Mouse (Mus musculus) brown adipose tissue, adult 24 weeks (tissue): ENCODE measurements at regions not wholly inside any gene's neighbourhood (a gene's known extent, or its start where the extent isn't known, plus 50 kb on each side); places are given as distances from the start of the nearest gene placed in this dataset.

Source experiments
- H3K27ac ChIP-seq: fragments of 200-500 bp; replicated peaks from 2 replicates; pipeline ENCODE4 v1.5.1; 2012; ENCODE audit warnings: low read depth, mild to moderate bottlenecking, low read length
- H3K4me1 ChIP-seq: fragments of 200-500 bp; 2 replicates; pipeline ENCODE4 v1.6.1; 2012; ENCODE audit warnings: low read length, mixed read lengths; ENCODE audit not compliant: control insufficient read depth, insufficient read depth, insufficient read length
- H3K4me3 ChIP-seq: fragments of 200-500 bp; 2 replicates; pipeline ENCODE4 v1.5.1; 2012; ENCODE audit warnings: low read depth, mild to moderate bottlenecking, low read length, moderate library complexity; ENCODE audit not compliant: insufficient read depth

GRCm38 (mm10) chr5:64475736-64476519 is 319.8 kb downstream of the Tbc1d1 start:
- Histone ChIP-seq H3K4me3 (no peak overlapping the region), H3K27ac (no peak overlapping the region), H3K4me1 (peaks cover 4% of the 10 kb centered on the region)

GRCm38 (mm10) chr5:64476641-64477369 is 320.7 kb downstream of the Tbc1d1 start:
- H3K4me3 ChIP-seq: no peak overlapping the region
- H3K4me1 ChIP-seq: peaks cover 4% of the 10 kb centered on the region

DNA sequence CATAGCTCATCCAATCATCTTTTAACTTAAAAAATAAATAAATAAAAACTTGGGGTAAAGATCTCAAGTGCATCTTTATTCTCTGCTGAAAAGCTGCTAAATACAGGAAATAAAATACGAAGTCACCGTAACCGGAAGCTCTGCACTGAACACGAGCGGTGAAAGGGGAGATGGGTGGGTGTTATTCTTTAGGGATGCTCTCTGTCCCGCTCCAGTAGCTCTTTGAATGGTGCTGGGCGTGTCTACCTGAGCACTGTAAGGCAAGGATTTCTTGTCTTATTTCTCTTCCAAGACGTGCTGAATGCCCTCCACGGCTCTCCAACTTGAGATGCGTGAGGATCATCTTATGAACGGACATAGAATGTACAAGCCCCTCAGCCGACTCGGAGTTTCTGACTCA is 322.0 kb downstream of the Tbc1d1 start:
- Histone ChIP-seq H3K27ac (no peak overlapping the region), H3K4me3 (no peak overlapping the region), H3K4me1 (peaks cover 4% of the 10 kb centered on the region)

More at GRCm38 (mm10) chr5:64476641-64477369, 320.7 kb downstream of the Tbc1d1 start:
- H3K27ac ChIP-seq: no peak overlapping the region

GRCm38 (mm10) chr5:64478599-64479214 is 322.6 kb downstream of the Tbc1d1 start:
- peaks cover 4% of the 10 kb centered on the region for H3K4me1 ChIP-seq
- H3K4me3 ChIP-seq: no peak overlapping the region
- no peak overlapping the region for H3K27ac ChIP-seq

DNA sequence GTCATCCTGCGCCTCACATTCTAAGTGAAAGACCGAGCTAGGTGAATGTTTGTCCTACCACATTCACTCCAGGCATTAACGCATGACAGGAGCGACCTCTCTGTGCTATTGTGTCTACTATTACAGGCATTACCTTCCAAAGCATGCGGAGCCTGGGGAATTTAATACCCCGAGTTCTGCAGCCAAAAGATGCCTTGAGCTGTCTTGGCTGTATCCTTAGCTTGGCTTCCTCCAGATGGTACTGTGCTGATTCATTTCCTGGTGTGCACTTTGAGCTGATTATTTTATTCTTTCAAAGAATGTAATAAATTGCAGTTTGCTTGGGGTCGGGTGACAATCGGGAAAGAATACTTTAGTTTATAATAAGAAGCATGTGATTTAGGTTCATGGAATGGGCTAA is 323.2 kb downstream of the Tbc1d1 start:
- Histone ChIP-seq H3K4me3 (no peak overlapping the region), H3K27ac (no peak overlapping the region), H3K4me1 (peaks cover 4% of the 10 kb centered on the region)

- H3K4me3 ChIP-seq: no peak overlapping the region
- no peak overlapping the region for H3K27ac ChIP-seq
- H3K4me1 ChIP-seq: peaks cover 3% of the 10 kb centered on the region; the same call in 1 of the 2 replicates
Measured at GRCm38 (mm10) chr5:64485043-64485442, 318.1 kb upstream of the Klf3 start.

DNA sequence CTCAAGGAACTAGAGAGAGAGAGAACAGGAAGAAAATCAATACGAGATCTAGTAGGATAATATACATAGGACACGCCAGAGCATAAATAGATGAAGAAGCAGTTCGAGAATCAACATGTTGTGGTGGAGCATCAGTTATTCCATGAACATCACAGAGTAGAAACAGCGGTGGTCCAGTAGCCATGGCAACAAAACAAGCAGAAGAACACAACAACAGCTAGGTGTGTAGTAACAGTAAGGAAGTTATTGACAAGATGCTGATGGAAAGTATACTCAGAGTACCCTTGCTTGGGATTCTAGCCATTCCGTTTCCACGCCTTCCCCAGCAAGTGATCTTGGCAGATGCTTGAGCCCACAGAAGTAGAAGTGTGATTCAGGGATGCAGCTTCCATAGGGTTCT is 317.3 kb upstream of the Klf3 start:
- Histone ChIP-seq H3K4me3 (no peak overlapping the region), H3K27ac (no peak overlapping the region), H3K4me1 (peaks cover 3% of the 10 kb centered on the region; the same call in 1 of the 2 replicates)

DNA sequence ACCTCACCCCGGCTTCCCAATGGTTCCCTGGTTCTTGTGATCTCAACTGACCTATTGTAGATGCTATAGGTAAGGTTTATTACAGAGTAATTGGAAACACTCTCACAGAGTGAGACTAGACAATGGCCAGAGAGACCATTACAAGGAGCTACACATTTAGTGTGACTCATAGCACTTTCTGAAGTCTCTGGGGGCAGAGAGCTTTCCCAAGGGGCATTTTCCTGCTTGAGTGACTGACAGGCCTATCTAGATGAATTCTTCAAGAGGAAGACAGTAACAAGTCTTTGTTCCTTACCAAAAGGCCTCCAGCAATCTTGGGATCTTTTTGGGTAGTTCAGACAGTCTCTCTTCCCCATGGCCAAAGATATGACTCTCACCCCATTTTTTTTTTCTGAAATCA is 316.4 kb upstream of the Klf3 start:
- no peak overlapping the region for H3K27ac ChIP-seq
- H3K4me3 ChIP-seq: no peak overlapping the region
- H3K4me1 ChIP-seq: peaks cover 3% of the 10 kb centered on the region; the same call in 1 of the 2 replicates

DNA sequence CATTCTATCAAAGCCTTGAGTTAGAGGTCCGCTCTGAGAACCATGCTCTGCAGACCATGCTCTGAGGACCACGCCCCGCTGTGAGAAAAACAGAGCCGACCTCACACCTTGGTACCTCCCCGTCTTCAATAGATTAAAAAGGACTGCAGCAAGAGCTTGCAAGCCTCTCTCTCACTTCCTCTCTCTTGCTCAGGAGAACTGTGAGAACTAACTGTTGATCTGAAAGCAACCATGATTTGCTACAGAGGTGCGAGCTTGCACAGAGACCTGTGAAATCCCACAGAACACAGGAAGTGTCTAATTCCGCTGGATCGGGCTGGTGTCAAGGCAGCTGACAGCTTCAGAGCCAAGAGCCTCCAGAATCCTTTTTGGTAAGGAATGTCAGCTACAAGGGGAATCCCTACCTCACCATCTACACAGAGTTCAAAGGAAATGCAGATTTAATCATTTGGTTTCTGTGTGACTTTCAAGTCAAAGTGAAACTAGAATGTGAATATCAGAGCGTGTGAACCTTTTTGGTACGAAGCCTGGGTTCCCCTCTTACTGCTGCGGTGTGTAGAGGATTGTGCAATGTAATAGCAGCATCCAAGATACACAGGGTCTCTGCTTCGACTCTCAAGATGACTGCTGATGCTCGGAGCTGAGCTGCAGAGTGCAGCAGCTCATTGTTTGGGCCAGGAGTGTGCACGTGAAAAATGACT is 315.3 kb upstream of the Klf3 start:
- H3K4me3 ChIP-seq: peak overlapping the region; percentile 53
- H3K27ac ChIP-seq: no peak overlapping the region
- H3K4me1 ChIP-seq: peaks cover 3% of the 10 kb centered on the region; the same call in 1 of the 2 replicates

DNA sequence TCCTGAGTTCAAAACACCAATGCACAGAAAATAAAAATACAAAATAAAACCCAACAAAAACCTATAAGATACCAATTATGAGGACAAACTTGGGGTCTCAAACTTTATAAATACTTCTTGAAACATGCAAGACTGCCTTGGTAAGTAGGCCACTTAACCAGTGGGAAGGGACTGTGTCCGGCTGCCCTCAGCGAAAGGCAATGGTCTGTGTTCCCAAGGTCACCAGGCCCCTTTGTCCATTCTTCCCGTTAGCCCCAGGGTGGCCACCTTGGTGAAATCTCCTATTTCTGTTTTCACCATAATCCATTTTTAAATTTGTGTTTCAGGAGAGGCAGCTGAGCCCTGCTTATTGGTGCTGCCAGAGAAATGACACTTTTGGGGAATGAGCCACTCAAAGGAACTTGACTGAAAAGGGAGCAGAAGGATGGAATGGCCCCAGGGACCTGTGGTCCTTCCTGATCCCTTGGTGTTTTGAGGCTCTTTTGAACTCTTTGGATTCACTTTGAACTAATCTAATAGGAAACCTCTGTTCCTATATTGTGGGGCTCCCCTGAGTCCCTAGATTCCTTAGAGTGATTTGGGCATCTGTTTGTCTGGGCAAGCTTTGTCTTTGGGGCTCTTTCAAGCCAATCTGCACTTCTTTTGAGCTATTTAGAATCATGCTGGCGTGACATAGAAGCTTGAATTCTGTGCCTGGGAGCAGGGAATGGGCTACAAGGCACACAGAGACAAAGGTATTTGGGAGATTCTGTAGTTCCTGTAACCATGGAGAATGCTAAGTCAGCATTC is 313.3 kb upstream of the Klf3 start:
- Histone ChIP-seq H3K4me1 (peaks cover 3% of the 10 kb centered on the region; the same call in 1 of the 2 replicates), H3K4me3 (no peak overlapping the region), H3K27ac (no peak overlapping the region)

DNA sequence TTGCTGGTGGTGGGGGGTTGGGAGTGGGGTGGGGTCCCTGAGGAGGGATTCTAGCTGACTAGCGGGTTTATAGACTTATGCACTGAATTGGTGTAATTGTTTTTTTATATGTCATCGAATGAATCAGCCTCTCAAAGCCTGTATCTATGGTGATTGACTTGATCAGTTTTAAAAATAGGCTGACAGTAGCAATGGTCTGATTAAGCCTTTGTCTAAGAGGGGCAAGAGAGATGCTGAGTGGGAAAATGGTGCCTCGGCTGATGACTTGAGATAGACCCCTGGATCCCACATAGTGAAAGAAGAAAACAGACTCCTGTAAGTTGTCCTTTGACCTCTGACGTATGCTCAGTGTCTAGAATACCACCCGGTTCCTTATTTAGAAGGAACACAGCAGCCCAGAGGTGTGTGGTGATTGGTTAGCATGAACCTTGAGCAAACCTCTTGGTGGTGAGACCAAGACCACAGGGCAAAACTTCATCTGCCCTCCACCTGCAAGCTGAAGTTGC is 312.7 kb upstream of the Klf3 start:
- Histone ChIP-seq H3K4me1 (peaks cover 3% of the 10 kb centered on the region; the same call in 1 of the 2 replicates), H3K4me3 (no peak overlapping the region)

GRCm38 (mm10) chr5:64494429-64494828 is 308.8 kb upstream of the Klf3 start:
- Histone ChIP-seq H3K4me1 (no peaks in the 10 kb centered on the region), H3K4me3 (no peak overlapping the region), H3K27ac (no peak overlapping the region)

More for the DNA sequence above, 312.7 kb upstream of the Klf3 start:
- H3K27ac ChIP-seq: no peak overlapping the region

- Histone ChIP-seq H3K27ac (no peak overlapping the region), H3K4me1 (no peaks in the 10 kb centered on the region), H3K4me3 (no peak overlapping the region)
Measured at GRCm38 (mm10) chr5:64496853-64497252, 306.3 kb upstream of the Klf3 start.

DNA sequence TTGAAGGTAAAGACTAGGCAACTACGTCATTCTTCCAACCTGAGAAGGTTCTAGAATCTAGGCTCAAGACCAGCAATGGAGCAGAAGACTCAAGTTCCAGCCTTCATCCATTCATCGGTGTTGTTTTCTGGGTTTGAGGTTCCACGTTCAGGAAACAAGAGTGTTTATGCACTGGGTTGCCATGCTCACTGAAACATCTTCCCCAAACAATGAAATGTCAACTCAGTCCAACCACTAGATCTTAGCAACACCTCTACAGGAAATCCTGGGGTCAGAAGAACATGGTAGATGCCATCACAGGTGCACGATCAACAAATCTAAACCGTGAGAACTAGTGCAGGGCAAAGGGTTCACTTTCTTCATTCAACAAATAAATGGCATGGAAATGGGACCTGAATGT is 304.8 kb upstream of the Klf3 start:
- no peaks in the 10 kb centered on the region for H3K4me1 ChIP-seq
- H3K4me3 ChIP-seq: no peak overlapping the region
- H3K27ac ChIP-seq: no peak overlapping the region
